Mouse (Mus musculus) CH12.LX (cell line): ENCODE results near the gene Tmem100. TPM values are rescaled to one million over a fixed set of nuclear protein-coding genes. Genes with fewer than 3 reads are reported as not detected.

ENCODE experiments used
- DNase-seq: peaks from one replicate; pipeline ENCODE4 v3.0.0-alpha.2; 2013; ENCODE audit errors: extremely low read depth
- H3K27ac ChIP-seq: 2 replicates; pipeline ENCODE4 v1.5.1; 2012; ENCODE audit warnings: low read depth, mild to moderate bottlenecking, control low read depth, moderate library complexity; ENCODE audit not compliant: insufficient read depth
- H3K27me3 ChIP-seq: replicated peaks from 2 replicates; pipeline ENCODE3; 2012; ENCODE audit warnings: inconsistent platforms
- H3K36me3 ChIP-seq, 2 experiments: replicated peaks in 1 of 2; 2 replicates each; pipeline versions ENCODE3 to v1.6.1; 2012; ENCODE audit warnings: inconsistent platforms in 1 of 2, low read length in 1 of 2, mild to moderate bottlenecking in 1 of 2, mixed read lengths in 1 of 2, moderate library complexity in 1 of 2; ENCODE audit not compliant: control insufficient read depth in 1 of 2, insufficient read depth in 1 of 2
- H3K4me1 ChIP-seq, 2 experiments: 2 replicates each; pipeline ENCODE4 v1.6.1; 2012; ENCODE audit warnings: inconsistent platforms in 1 of 2, moderate library complexity in 1 of 2; ENCODE audit not compliant: insufficient read depth in 2 of 2, control insufficient read depth in 1 of 2
- H3K4me2 ChIP-seq: 2 replicates; pipeline ENCODE4 v1.6.1; 2012; ENCODE audit warnings: low read depth, mild to moderate bottlenecking, control low read depth; ENCODE audit not compliant: poor library complexity, insufficient read depth, severe bottlenecking
- H3K4me3 ChIP-seq, 3 experiments: fragments of 150-350 bp in 1 of 3; sonication (generic) in 1 of 3; replicated peaks in 1 of 3; 2 replicates each; pipeline versions ENCODE3 to v1.5.1; 2011 to 2012; ENCODE audit warnings: low read depth in 2 of 3, low read length in 2 of 3, mild to moderate bottlenecking in 2 of 3, moderate library complexity in 2 of 3, control low read depth in 1 of 3, improper control_type of control experiment in 1 of 3, inconsistent platforms in 1 of 3, mixed read lengths in 1 of 3; ENCODE audit not compliant: poor library complexity in 1 of 3
- H3K79me2 ChIP-seq: replicated peaks from 2 replicates; pipeline ENCODE4 v1.6.1; 2012; ENCODE audit warnings: mild to moderate bottlenecking, moderate library complexity; ENCODE audit not compliant: control insufficient read depth, poor library complexity, insufficient read depth, severe bottlenecking; ENCODE audit errors: extremely low read depth
- H3K9ac ChIP-seq: 2 replicates; pipeline ENCODE4 v1.6.1; 2012; ENCODE audit warnings: low read depth, mild to moderate bottlenecking, control low read depth, moderate library complexity; ENCODE audit not compliant: insufficient read depth
- H3K9me3 ChIP-seq: replicated peaks from 2 replicates; pipeline ENCODE3; 2012; ENCODE audit warnings: low read length, inconsistent platforms, mixed read lengths
- BHLHE40 ChIP-seq: IDR thresholded peaks from 2 replicates; pipeline ENCODE4 v1.6.1; 2011; ENCODE audit warnings: mild to moderate bottlenecking, low read depth, low read length, improper control_type of control experiment
- CHD1 ChIP-seq: IDR thresholded peaks from 2 replicates; pipeline ENCODE4 v1.6.1; 2012; ENCODE audit warnings: low read depth, low read length, improper control_type of control experiment, inconsistent platforms
- E2F4 ChIP-seq: IDR thresholded peaks from 2 replicates; pipeline ENCODE4 v1.6.1; 2011; ENCODE audit warnings: low read depth, low read length, improper control_type of control experiment; ENCODE audit not compliant: insufficient replicate concordance
- EP300 ChIP-seq: IDR thresholded peaks from 2 replicates; pipeline ENCODE4 v1.6.1; 2011; ENCODE audit warnings: low read length, improper control_type of control experiment
- ETS1 ChIP-seq: conservative IDR thresholded peaks from 2 replicates; pipeline ENCODE4 v1.6.1; 2012; ENCODE audit warnings: low read depth, mild to moderate bottlenecking, inconsistent platforms, low read length, improper control_type of control experiment, moderate library complexity
- HCFC1 ChIP-seq: IDR thresholded peaks from 2 replicates; pipeline ENCODE4 v1.6.1; 2012; ENCODE audit warnings: low read depth, mild to moderate bottlenecking, inconsistent platforms, low read length, improper control_type of control experiment
- IRF4 ChIP-seq: IDR thresholded peaks from 2 replicates; pipeline ENCODE4 v1.6.1; 2014; ENCODE audit warnings: low read depth, mild to moderate bottlenecking, inconsistent platforms, low read length, improper control_type of control experiment
- MAFK ChIP-seq: IDR thresholded peaks from 2 replicates; pipeline ENCODE4 v1.6.1; 2011; ENCODE audit warnings: low read length, improper control_type of control experiment; ENCODE audit not compliant: insufficient replicate concordance
- MAX ChIP-seq: IDR thresholded peaks from 2 replicates; pipeline ENCODE4 v1.6.1; 2011; ENCODE audit warnings: low read length, improper control_type of control experiment
- MAZ ChIP-seq: IDR thresholded peaks from 2 replicates; pipeline ENCODE4 v1.6.1; 2012; ENCODE audit warnings: low read depth, mild to moderate bottlenecking, inconsistent platforms, low read length, improper control_type of control experiment, moderate library complexity
- MEF2A ChIP-seq: IDR thresholded peaks from 2 replicates; pipeline ENCODE4 v1.6.1; 2014; ENCODE audit warnings: low read depth, mild to moderate bottlenecking, inconsistent platforms, low read length, improper control_type of control experiment, borderline replicate concordance
- MXI1 ChIP-seq: IDR thresholded peaks from 2 replicates; pipeline ENCODE4 v1.6.1; 2011; ENCODE audit warnings: mild to moderate bottlenecking, low read depth, low read length, improper control_type of control experiment
- MYC ChIP-seq: IDR thresholded peaks from 2 replicates; pipeline ENCODE4 v1.6.1; 2011; ENCODE audit warnings: low read depth, mild to moderate bottlenecking, improper control_type of control experiment, low read length
- NELFE ChIP-seq: IDR thresholded peaks from 2 replicates; pipeline ENCODE4 v1.6.1; 2011; ENCODE audit warnings: low read depth, low read length, improper control_type of control experiment
- PAX5 ChIP-seq: IDR thresholded peaks from 2 replicates; pipeline ENCODE4 v1.6.1; 2012; ENCODE audit warnings: low read length, inconsistent platforms, mixed read lengths
- POLR2AphosphoS2 ChIP-seq: IDR thresholded peaks from 2 replicates; pipeline ENCODE4 v1.6.1; 2011; ENCODE audit warnings: low read depth, low read length, improper control_type of control experiment
- SMC3 ChIP-seq: IDR thresholded peaks from 2 replicates; pipeline ENCODE4 v1.6.1; 2011; ENCODE audit warnings: low read depth, low read length, improper control_type of control experiment
- TBP ChIP-seq: conservative IDR thresholded peaks from 2 replicates; pipeline ENCODE4 v1.6.1; 2011; ENCODE audit warnings: low read depth, low read length, improper control_type of control experiment
- TCF12 ChIP-seq: IDR thresholded peaks from 2 replicates; pipeline ENCODE4 v1.6.1; 2014; ENCODE audit warnings: low read depth, mild to moderate bottlenecking, inconsistent platforms, low read length, improper control_type of control experiment
- ZKSCAN1 ChIP-seq: IDR thresholded peaks from 2 replicates; pipeline ENCODE4 v1.6.1; 2012; ENCODE audit warnings: low read depth, inconsistent platforms, low read length, improper control_type of control experiment, borderline replicate concordance
- ZMIZ1 ChIP-seq: IDR thresholded peaks from 2 replicates; pipeline ENCODE4 v1.6.1; 2012; ENCODE audit warnings: low read depth, mild to moderate bottlenecking, inconsistent platforms, low read length, improper control_type of control experiment
- ZNF384 ChIP-seq: IDR thresholded peaks from 2 replicates; pipeline ENCODE4 v1.6.1; 2012; ENCODE audit warnings: low read depth, low read length, improper control_type of control experiment, inconsistent platforms
- dilution Hi-C: fragments of 300-500 bp; cut with MboI; formaldehyde crosslinking; loops from 2 replicates; pipeline ENCODE4 v1.14.3; 2020; ENCODE audit warnings: low sequenced_read_pairs; ENCODE audit not compliant: extremely low pct_unique_long_range_greater_than_20kb, extremely low pct_ligation_motif_present
- in situ Hi-C: fragments of 300-500 bp; cut with MboI; formaldehyde crosslinking; loops from 3 replicates; pipeline ENCODE4 v1.14.3; 2019; ENCODE audit warnings: low sequenced_read_pairs, low pct_ligation_motif_present, low pct_unique_long_range_greater_than_20kb, mixed read lengths
- polyA plus RNA-seq: library from polyadenylated mRNA; unstranded; fragments of >175 nt; gene quantifications from 2 replicates; pipeline ENCODE4 v1.2.1, GENCODE M21; 2012; ENCODE audit warnings: low read depth; ENCODE audit not compliant: insufficient read length
- total RNA-seq, 2 experiments: library from RNA; depleted of rRNA; stranded (reverse); fragments of 300-350 nt in 1 of 2; fragments of >200 nt in 1 of 2; gene quantifications; 2 replicates each; pipeline ENCODE4 v1.2.3; 2012 to 2014

Gene Tmem100
- total and polyA plus RNA-seq, 3 experiments: 0.30 to 3.5 (median 1.0) TPM

GRCm38 (mm10) chr11:90034646-90035045 lies 4.5 kb downstream of the Tmem100 start:
- Histone ChIP-seq H3K4me2 (no peak overlapping the region), H3K36me3 (peaks cover 0 to 10% of the 10 kb centered on the region in 2 experiments)

DNA sequence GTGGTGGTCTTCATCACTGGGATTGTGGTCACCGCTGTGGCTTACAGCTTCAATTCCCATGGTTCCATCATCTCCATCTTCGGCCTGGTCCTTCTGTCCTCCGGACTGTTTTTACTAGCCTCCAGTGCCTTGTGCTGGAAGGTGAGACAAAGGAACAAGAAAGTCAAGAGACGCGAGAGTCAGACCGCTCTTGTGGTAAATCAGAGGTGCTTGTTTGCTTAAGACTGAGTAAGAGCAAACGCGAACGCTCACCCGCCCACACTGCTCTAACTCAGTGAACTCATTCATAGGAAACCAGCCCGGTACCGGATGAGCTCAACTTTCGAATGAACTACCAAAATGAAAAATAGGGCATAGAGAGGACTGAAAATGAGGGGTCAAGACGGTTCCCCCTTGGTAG lies 5.4 kb downstream of the Tmem100 start:
- DNase-seq: no peak
- Histone ChIP-seq H3K79me2 (no peaks in the 10 kb centered on the region), H3K4me2 (no peak overlapping the region), H3K27ac (no peak overlapping the region), H3K36me3 (peaks cover 0 to 10% of the 10 kb centered on the region in 2 experiments)
- TF ChIP-seq ZKSCAN1: no peak
- no peak for TF ChIP-seq SMC3
- no peak for TF ChIP-seq ZNF384
- no peak for TF ChIP-seq MAZ
- no peak for TF ChIP-seq MEF2A
- TF ChIP-seq TBP: no peak
- no peak for TF ChIP-seq EP300
- no peak for TF ChIP-seq ZMIZ1
- TF ChIP-seq HCFC1: no peak
- no peak for TF ChIP-seq E2F4
- TF ChIP-seq CHD1: no peak
- TF ChIP-seq POLR2AphosphoS2: no peak
- no peak for TF ChIP-seq MAFK
- TF ChIP-seq TCF12: no peak
- no peak for TF ChIP-seq ETS1
- no peak for TF ChIP-seq MYC
- TF ChIP-seq, all 38 proteins: peak for 0
- Histone ChIP-seq H3K4me3 (no peak overlapping the region), H3K27me3 (peaks cover 4% of the 10 kb centered on the region), H3K9ac (no peak overlapping the region), H3K4me1 (peaks cover 3 to 8% of the 10 kb centered on the region in 2 experiments; a peak in 3 of 4 replicates), H3K9me3 (peaks cover 3% of the 10 kb centered on the region)
- dilution Hi-C loops (no loop called here), in situ Hi-C loops (no loop called here)

More at GRCm38 (mm10) chr11:90034646-90035045, 4.5 kb downstream of the Tmem100 start:
- Histone ChIP-seq H3K27ac (no peak overlapping the region), H3K27me3 (peaks cover 4% of the 10 kb centered on the region), H3K9ac (no peak overlapping the region), H3K4me3 (no peak overlapping the region), H3K79me2 (no peaks in the 10 kb centered on the region), H3K9me3 (peaks cover 3% of the 10 kb centered on the region), H3K4me1 (peaks cover 6 to 15% of the 10 kb centered on the region in 2 experiments)
- in situ Hi-C loops: no loop called here
- no peak for DNase-seq
- dilution Hi-C loops: no loop called here
- TF ChIP-seq EP300: no peak
- TF ChIP-seq ZMIZ1: no peak
- no peak for TF ChIP-seq PAX5
- no peak for TF ChIP-seq IRF4
- no peak for TF ChIP-seq MAFK
- TF ChIP-seq BHLHE40: no peak
- no peak for TF ChIP-seq NELFE
- TF ChIP-seq MXI1: no peak
- no peak for TF ChIP-seq MAZ
- no peak for TF ChIP-seq SMC3
- TF ChIP-seq MAX: no peak
- TF ChIP-seq CHD1: no peak
- no peak for TF ChIP-seq MEF2A
